In the genomic region with DNA sequence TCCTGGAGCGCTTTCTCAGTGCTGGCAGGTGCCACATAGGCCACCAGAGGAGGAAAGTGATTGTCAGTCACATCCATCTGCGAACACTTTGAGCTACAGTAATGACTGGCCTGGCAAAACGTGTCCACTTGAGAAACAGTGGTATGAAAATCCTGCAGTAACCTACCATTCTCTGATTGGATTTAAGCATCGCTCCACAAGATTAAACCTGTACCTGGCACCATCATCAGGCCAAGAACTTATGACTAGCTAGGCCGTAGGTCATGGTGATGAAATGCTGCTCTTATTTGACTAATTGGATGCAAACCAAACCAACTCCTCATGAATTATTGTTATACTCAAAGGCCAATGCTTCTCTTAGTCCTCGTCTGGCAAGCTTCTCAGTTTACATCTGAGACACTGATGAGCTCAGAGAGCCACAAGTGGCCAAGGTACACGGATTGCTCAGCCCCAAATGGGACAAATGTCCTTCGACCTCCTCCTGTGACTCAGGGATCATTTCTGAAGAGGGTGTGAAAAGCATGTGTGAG, we compare ENCODE assay signal across 19 mouse cellular contexts.
A peak's percentile ranks its signal among the peaks of the same experiment; 100 is the strongest.
DNase-seq lines count a peak whose midpoint lies in the region; ATAC-seq lines count a peak whose summit lies in the region.
"Had no signal": no experiment of that assay in that cellular context is flagged by ENCODE, and none has a peak within 500 bp of the region (broad histone marks: within the 10 kb centered on the region; RNA-seq: fewer than 3 reads in every experiment).

No protein-coding gene starts in this region.

- no peak for ATAC-seq in erythroid progenitor cell, adult 5-6 weeks (replicated peaks; ENCODE audit: low FRiP score, poor library complexity, severe bottlenecking)
- ATAC-seq: activated CD4-positive, CD25-positive, alpha-beta regulatory T cell, adult 4 months; CD4-positive, CD25-positive, alpha-beta regulatory T cell, adult 4 months; forebrain, embryonic 14.5 days; forebrain, embryonic 16.5 days; Patski had no signal

- peak; percentile 36 to 61 for DNase-seq in cerebellum, postnatal 10 days
- no peak for DNase-seq in cerebellum, adult 18-20 months
- peak; percentile 22 for DNase-seq in heart, adult 11 months
- DNase-seq in heart, adult 9 months (ENCODE audit: low spot score in 2 of 2) = no peak
- DNase-seq in fat pad, adult 2 months (ENCODE audit: extremely low read depth, low read depth, low spot score) = peak; percentile 95
- DNase-seq: adrenal gland, adult 8-10 months; adrenal gland, postnatal 14 days; adrenal gland, postnatal 36 days; B cell, adult 2 months; cerebellum, adult 2 months; cerebellum, adult 9-10 months; cerebellum, postnatal 25 days; embryo, embryonic 11 days had no signal

Comparison
In these comparisons a context has a peak if more than half of its experiments do, and no peak if none do; other contexts are left out.
1. DNase-seq: peak in cerebellum, postnatal 10 days (2 of 2), heart, adult 11 months (single experiment) and fat pad, adult 2 months (single experiment); none in cerebellum, adult 18-20 months (0 of 2) and heart, adult 9 months (0 of 2).